Mouse (Mus musculus): ENCODE results near the gene Vmp1. TPM values are rescaled to one million over a fixed set of nuclear protein-coding genes. Genes with fewer than 3 reads are reported as not detected.

The Vmp1 gene
- polyA plus RNA-seq, 1 experiment from 2014 or later, result 96.7 TPM

- no peak for DNase-seq (ENCODE audit: low spot score)
- 65% methylated on average over 3 of the region's 3 CpGs for WGBS
Measured at GRCm38 (mm10) chr11:86602116-86602515, 81.5 kb downstream of the Vmp1 start.

GRCm38 (mm10) chr11:86600209-86600557, 83.5 kb downstream of the Vmp1 start:
- WGBS, result 91% methylated on average over 7 of the region's 7 CpGs
- H3K27ac ChIP-seq (replicated peaks), result no peak overlapping the region
- H3K27me3 ChIP-seq (ENCODE audit: low read depth, poor library complexity, severe bottlenecking), result no peaks in the 10 kb centered on the region
- no peaks in the 10 kb centered on the region for H3K9me3 ChIP-seq (replicated peaks)
- DNase-seq (ENCODE audit: low spot score), result no peak
- no peaks in the 10 kb centered on the region for H3K4me1 ChIP-seq
- H3K4me3 ChIP-seq, result no peak overlapping the region
- H3K36me3 ChIP-seq, result peaks cover 10% of the 10 kb centered on the region; the same call in 1 of the 2 replicates

More at GRCm38 (mm10) chr11:86602116-86602515, 81.5 kb downstream of the Vmp1 start:
- H3K27me3 ChIP-seq (ENCODE audit: low read depth, poor library complexity, severe bottlenecking), result no peaks in the 10 kb centered on the region
- no peaks in the 10 kb centered on the region for H3K4me1 ChIP-seq
- peaks cover 24% of the 10 kb centered on the region for H3K36me3 ChIP-seq
- no peak overlapping the region for H3K4me3 ChIP-seq
- no peak overlapping the region for H3K27ac ChIP-seq (replicated peaks)
- H3K9me3 ChIP-seq (replicated peaks), result no peaks in the 10 kb centered on the region

GRCm38 (mm10) chr11:86599378-86600208, 84.0 kb downstream of the Vmp1 start:
- Histone ChIP-seq H3K9me3 (replicated peaks) (no peaks in the 10 kb centered on the region), H3K27ac (replicated peaks) (no peak overlapping the region), H3K4me1 (no peaks in the 10 kb centered on the region), H3K4me3 (no peak overlapping the region), H3K36me3 (peaks cover 10% of the 10 kb centered on the region; the same call in 1 of the 2 replicates), H3K27me3 (ENCODE audit: low read depth, poor library complexity, severe bottlenecking) (no peaks in the 10 kb centered on the region)
- 73% methylated on average over 4 of the region's 4 CpGs for WGBS
- no peak for DNase-seq (ENCODE audit: low spot score)

- Histone ChIP-seq H3K4me1 (peaks cover 5% of the 10 kb centered on the region; the same call in 1 of the 2 replicates), H3K27me3 (ENCODE audit: low read depth, poor library complexity, severe bottlenecking) (no peaks in the 10 kb centered on the region), H3K27ac (replicated peaks) (no peak overlapping the region), H3K9me3 (replicated peaks) (no peaks in the 10 kb centered on the region), H3K4me3 (no peak overlapping the region), H3K36me3 (peaks cover 10% of the 10 kb centered on the region; the same call in 1 of the 2 replicates)
- WGBS, result 84% methylated on average over 1 of the region's 1 CpGs
- no peak for DNase-seq (ENCODE audit: low spot score)
Measured at GRCm38 (mm10) chr11:86598572-86598971, 85.1 kb downstream of the Vmp1 start.

GRCm38 (mm10) chr11:86598154-86598553, 85.5 kb downstream of the Vmp1 start:
- Histone ChIP-seq H3K4me1 (peaks cover 7% of the 10 kb centered on the region), H3K9me3 (replicated peaks) (no peaks in the 10 kb centered on the region), H3K36me3 (peaks cover 10% of the 10 kb centered on the region; the same call in 1 of the 2 replicates), H3K27ac (replicated peaks) (no peak overlapping the region), H3K27me3 (ENCODE audit: low read depth, poor library complexity, severe bottlenecking) (no peaks in the 10 kb centered on the region), H3K4me3 (no peak overlapping the region)
- no peak for DNase-seq (ENCODE audit: low spot score)
- 90% methylated on average over 5 of the region's 5 CpGs for WGBS

GRCm38 (mm10) chr11:86596976-86597375, 86.7 kb downstream of the Vmp1 start:
- Histone ChIP-seq H3K36me3 (peaks cover 10% of the 10 kb centered on the region; the same call in 1 of the 2 replicates), H3K27ac (replicated peaks) (no peak overlapping the region), H3K4me3 (no peak overlapping the region), H3K4me1 (peaks cover 11% of the 10 kb centered on the region), H3K27me3 (ENCODE audit: low read depth, poor library complexity, severe bottlenecking) (no peaks in the 10 kb centered on the region), H3K9me3 (replicated peaks) (no peaks in the 10 kb centered on the region)
- no peak for DNase-seq (ENCODE audit: low spot score)
- 96% methylated on average over 3 of the region's 3 CpGs for WGBS

- H3K27me3 ChIP-seq (ENCODE audit: low read depth, poor library complexity, severe bottlenecking), result no peaks in the 10 kb centered on the region
- H3K4me3 ChIP-seq, result no peak overlapping the region
- H3K36me3 ChIP-seq, result peaks cover 10% of the 10 kb centered on the region; the same call in 1 of the 2 replicates
- no peak for DNase-seq (ENCODE audit: low spot score)
- WGBS, result 90% methylated on average over 7 of the region's 7 CpGs
- H3K27ac ChIP-seq (replicated peaks), result no peak overlapping the region
- no peaks in the 10 kb centered on the region for H3K9me3 ChIP-seq (replicated peaks)
- peaks cover 11% of the 10 kb centered on the region for H3K4me1 ChIP-seq
Measured at GRCm38 (mm10) chr11:86596187-86596960, 87.3 kb downstream of the Vmp1 start.

GRCm38 (mm10) chr11:86595366-86595765, 88.3 kb downstream of the Vmp1 start:
- no peaks in the 10 kb centered on the region for H3K9me3 ChIP-seq (replicated peaks)
- peaks cover 8% of the 10 kb centered on the region; the same call in 1 of the 2 replicates for H3K36me3 ChIP-seq
- no peak for DNase-seq (ENCODE audit: low spot score)
- no peak overlapping the region for H3K4me3 ChIP-seq
- H3K4me1 ChIP-seq, result peaks cover 11% of the 10 kb centered on the region
- WGBS, result 93% methylated on average over 6 of the region's 6 CpGs
- H3K27ac ChIP-seq (replicated peaks), result no peak overlapping the region
- H3K27me3 ChIP-seq (ENCODE audit: low read depth, poor library complexity, severe bottlenecking), result no peaks in the 10 kb centered on the region

- Histone ChIP-seq H3K27me3 (ENCODE audit: low read depth, poor library complexity, severe bottlenecking) (no peaks in the 10 kb centered on the region), H3K9me3 (replicated peaks) (no peaks in the 10 kb centered on the region), H3K36me3 (no peaks in the 10 kb centered on the region), H3K4me1 (peaks cover 11% of the 10 kb centered on the region), H3K4me3 (no peak overlapping the region), H3K27ac (replicated peaks) (no peak overlapping the region)
- no peak for DNase-seq (ENCODE audit: low spot score)
- 85% methylated on average over 6 of the region's 6 CpGs for WGBS
Measured at GRCm38 (mm10) chr11:86594188-86594876, 89.3 kb downstream of the Vmp1 start.

GRCm38 (mm10) chr11:86593443-86593842, 90.2 kb downstream of the Vmp1 start:
- WGBS, result 91% methylated on average over 5 of the region's 5 CpGs
- H3K9me3 ChIP-seq (replicated peaks), result no peaks in the 10 kb centered on the region

GRCm38 (mm10) chr11:86592993-86593392, 90.6 kb downstream of the Vmp1 start:
- H3K27me3 ChIP-seq (ENCODE audit: low read depth, poor library complexity, severe bottlenecking), result no peaks in the 10 kb centered on the region
- WGBS, result 54% methylated on average over 3 of the region's 3 CpGs
- no peak for DNase-seq (ENCODE audit: low spot score)

More at GRCm38 (mm10) chr11:86593443-86593842, 90.2 kb downstream of the Vmp1 start:
- Histone ChIP-seq H3K36me3 (no peaks in the 10 kb centered on the region), H3K4me1 (peaks cover 11% of the 10 kb centered on the region), H3K4me3 (no peak overlapping the region), H3K27ac (replicated peaks) (no peak overlapping the region), H3K27me3 (ENCODE audit: low read depth, poor library complexity, severe bottlenecking) (no peaks in the 10 kb centered on the region)
- no peak for DNase-seq (ENCODE audit: low spot score)

GRCm38 (mm10) chr11:86591931-86592616, 91.6 kb downstream of the Vmp1 start:
- WGBS, result 86% methylated on average over 2 of the region's 2 CpGs
- DNase-seq (ENCODE audit: low spot score), result no peak
- Histone ChIP-seq H3K27ac (replicated peaks) (no peak overlapping the region), H3K4me1 (peaks cover 21% of the 10 kb centered on the region), H3K27me3 (ENCODE audit: low read depth, poor library complexity, severe bottlenecking) (no peaks in the 10 kb centered on the region), H3K4me3 (no peak overlapping the region), H3K36me3 (no peaks in the 10 kb centered on the region), H3K9me3 (replicated peaks) (no peaks in the 10 kb centered on the region)

More at GRCm38 (mm10) chr11:86592993-86593392, 90.6 kb downstream of the Vmp1 start:
- H3K36me3 ChIP-seq, result no peaks in the 10 kb centered on the region
- H3K4me3 ChIP-seq, result no peak overlapping the region
- H3K4me1 ChIP-seq, result peaks cover 11% of the 10 kb centered on the region
- H3K27ac ChIP-seq (replicated peaks), result no peak overlapping the region
- no peaks in the 10 kb centered on the region for H3K9me3 ChIP-seq (replicated peaks)
